Mouse (Mus musculus): Measurements from ENCODE around the gene Auts2. TPM values are rescaled to one million over a fixed set of nuclear protein-coding genes. Genes with fewer than 3 reads are reported as not detected.
A peak's percentile ranks its signal among the peaks of the same experiment; 100 is the strongest.

Gene Auts2
- polyA plus RNA-seq, 1 experiment: 9.2 TPM

DNA sequence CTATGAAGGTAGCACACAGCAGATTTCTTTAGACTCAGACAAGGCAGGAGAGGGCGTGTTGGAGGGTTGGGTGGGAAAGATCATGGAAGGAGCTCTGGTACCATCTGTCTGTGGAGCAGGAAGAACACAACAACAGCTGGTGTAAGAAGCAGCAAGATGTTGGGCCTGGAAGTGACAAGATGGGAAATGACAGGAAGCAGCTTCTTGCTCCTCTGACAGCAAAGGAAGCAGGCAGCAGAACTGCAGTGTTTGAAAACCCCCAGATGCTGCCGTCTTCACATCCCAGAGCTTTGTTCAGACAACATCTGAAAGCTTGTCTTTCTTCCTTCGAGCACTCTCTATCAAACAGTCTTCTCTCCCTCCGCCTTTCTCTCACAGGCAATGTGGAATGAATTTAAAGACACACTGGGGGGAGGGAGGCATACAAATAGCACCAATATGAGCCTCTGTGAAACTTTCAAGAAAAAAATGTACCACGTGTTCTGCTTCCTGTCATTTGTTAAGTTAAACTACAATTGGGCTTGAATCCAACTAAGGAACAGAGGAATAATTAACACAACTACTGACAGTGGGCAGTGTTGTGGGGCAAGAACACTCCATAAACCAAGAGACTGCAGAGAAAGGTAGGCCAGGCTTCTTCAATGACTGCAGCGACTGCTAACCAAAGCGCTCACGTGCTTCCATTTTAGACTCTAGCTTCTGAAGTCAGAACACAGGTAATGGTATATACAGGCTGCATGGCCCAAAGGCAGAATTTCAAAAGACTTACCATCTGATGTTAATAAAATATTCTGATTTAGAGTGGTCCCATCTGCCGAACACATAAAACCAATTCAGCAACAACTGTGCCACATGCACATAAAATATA, 381.6 kb downstream of the Auts2 start:
- H3K4me3 ChIP-seq (ENCODE audit: insufficient read depth, low read depth, low read length): no peak overlapping the region
- peak; percentile 72 for DNase-seq
- no peaks in the 10 kb centered on the region for H3K36me3 ChIP-seq (ENCODE audit: control insufficient read depth, insufficient read depth, low read length)
- no peaks in the 10 kb centered on the region for H3K27me3 ChIP-seq (replicated peaks; ENCODE audit: control insufficient read depth, insufficient read depth, low read length)
- peaks cover 4% of the 10 kb centered on the region; the same call in 1 of the 2 replicates for H3K4me1 ChIP-seq (ENCODE audit: control insufficient read depth, insufficient read depth, low read length)
- TF ChIP-seq POLR2A (IDR thresholded peaks at IDR 0.05; ENCODE audit: low read depth, low read length) (no peak), CTCF (conservative IDR thresholded peaks at IDR 0.05; ENCODE audit: insufficient read depth, insufficient read length, low read depth, low read length) (no peak)
- WGBS: 39% methylated on average over 9 of the region's 9 CpGs
- no peak overlapping the region for H3K27ac ChIP-seq (ENCODE audit: insufficient read depth, low read depth, low read length)

DNA sequence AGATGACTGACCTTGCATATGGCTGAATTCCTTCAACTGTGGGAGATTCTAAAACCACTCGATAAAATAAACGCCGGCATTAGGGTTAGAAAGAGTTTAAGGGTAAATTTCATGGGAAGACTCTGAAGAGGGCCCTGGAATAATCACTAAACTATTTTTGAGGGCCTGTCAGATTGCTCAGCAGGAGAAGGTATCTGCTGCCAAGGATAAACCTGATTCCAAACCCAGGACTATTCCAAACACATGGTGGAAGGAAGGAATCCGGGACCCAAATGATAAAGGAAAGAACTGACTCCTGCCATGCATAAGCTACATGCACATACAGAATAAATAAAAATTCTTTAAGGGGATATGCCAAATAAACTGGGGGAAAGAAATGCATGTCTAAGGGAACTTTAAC, 399.0 kb downstream of the Auts2 start:
- no peak for TF ChIP-seq POLR2A (IDR thresholded peaks at IDR 0.05; ENCODE audit: low read depth, low read length)
- no peak for TF ChIP-seq CTCF (conservative IDR thresholded peaks at IDR 0.05; ENCODE audit: insufficient read depth, insufficient read length, low read depth, low read length)
- Histone ChIP-seq H3K4me3 (ENCODE audit: insufficient read depth, low read depth, low read length) (no peak overlapping the region), H3K27ac (ENCODE audit: insufficient read depth, low read depth, low read length) (no peak overlapping the region), H3K4me1 (ENCODE audit: control insufficient read depth, insufficient read depth, low read length) (no peaks in the 10 kb centered on the region), H3K36me3 (ENCODE audit: control insufficient read depth, insufficient read depth, low read length) (no peaks in the 10 kb centered on the region), H3K27me3 (replicated peaks; ENCODE audit: control insufficient read depth, insufficient read depth, low read length) (no peaks in the 10 kb centered on the region; the same call in 1 of the 2 replicates)
- WGBS: 94% methylated on average over 4 of the region's 4 CpGs
- DNase-seq: no peak

DNA sequence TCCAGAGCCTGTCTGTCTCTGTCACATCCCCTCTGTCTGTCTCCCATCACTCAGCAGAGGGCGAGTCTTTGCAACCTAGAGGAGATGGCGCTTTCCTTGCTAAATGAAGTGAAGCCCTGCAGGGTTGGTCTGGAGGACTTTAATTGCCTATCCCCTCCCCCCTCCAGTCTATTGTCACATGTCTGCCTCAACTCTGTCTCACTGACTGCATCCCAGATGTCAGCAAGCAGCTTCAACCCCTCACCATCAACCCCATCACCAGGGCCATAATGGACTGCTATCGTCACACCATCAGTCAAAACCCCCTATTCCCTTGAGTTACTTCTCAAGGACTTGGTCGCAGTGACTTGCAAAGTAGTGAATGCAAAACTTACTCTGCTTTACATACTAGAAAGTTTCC, 402.3 kb downstream of the Auts2 start:
- no peaks in the 10 kb centered on the region; the same call in 1 of the 2 replicates for H3K27me3 ChIP-seq (replicated peaks; ENCODE audit: control insufficient read depth, insufficient read depth, low read length)
- H3K4me1 ChIP-seq (ENCODE audit: control insufficient read depth, insufficient read depth, low read length): no peaks in the 10 kb centered on the region
- H3K36me3 ChIP-seq (ENCODE audit: control insufficient read depth, insufficient read depth, low read length): no peaks in the 10 kb centered on the region
- no peak overlapping the region for H3K27ac ChIP-seq (ENCODE audit: insufficient read depth, low read depth, low read length)
- no peak for TF ChIP-seq CTCF (conservative IDR thresholded peaks at IDR 0.05; ENCODE audit: insufficient read depth, insufficient read length, low read depth, low read length)
- H3K4me3 ChIP-seq (ENCODE audit: insufficient read depth, low read depth, low read length): no peak overlapping the region
- 90% methylated on average over 4 of the region's 4 CpGs for WGBS
- no peak for DNase-seq

DNA sequence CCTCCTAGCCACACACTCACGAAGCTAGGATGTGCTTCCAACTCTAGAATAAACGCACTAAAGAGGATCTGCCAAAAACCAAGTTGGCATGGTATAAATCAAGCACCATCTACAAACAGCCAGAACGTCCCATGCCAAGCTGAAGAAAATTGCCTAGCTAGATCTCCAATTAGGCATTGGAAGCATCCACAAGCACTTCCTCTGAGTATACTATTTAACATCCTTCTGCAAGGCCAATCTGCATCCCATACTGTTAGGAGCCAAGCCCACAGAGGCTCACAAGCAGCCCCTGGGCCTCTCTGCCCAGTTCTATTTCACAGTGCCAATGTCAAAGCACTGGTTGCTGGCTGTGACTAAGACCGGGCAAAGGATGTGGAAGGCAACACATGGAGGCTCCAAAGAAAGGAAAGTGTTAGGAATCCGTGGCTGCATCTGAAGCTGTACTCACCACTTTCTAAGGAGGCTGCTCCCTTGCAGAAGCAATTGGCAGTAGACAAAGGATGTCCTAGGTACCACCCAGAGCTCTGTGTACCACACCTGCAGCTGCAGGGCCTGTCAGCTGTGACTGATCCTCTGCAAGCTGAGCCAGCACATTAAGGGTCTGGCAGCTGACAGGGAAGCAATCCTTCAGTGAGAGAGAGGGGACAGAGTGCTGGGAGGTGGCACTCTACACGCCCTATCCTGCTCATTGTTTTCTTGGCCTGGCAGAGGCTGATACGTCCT, 407.0 kb downstream of the Auts2 start:
- 62% methylated on average over 7 of the region's 7 CpGs for WGBS
- H3K4me3 ChIP-seq (ENCODE audit: insufficient read depth, low read depth, low read length): no peak overlapping the region
- no peak overlapping the region for H3K27ac ChIP-seq (ENCODE audit: insufficient read depth, low read depth, low read length)
- no peaks in the 10 kb centered on the region for H3K4me1 ChIP-seq (ENCODE audit: control insufficient read depth, insufficient read depth, low read length)
- TF ChIP-seq POLR2A (IDR thresholded peaks at IDR 0.05; ENCODE audit: low read depth, low read length) (no peak), CTCF (conservative IDR thresholded peaks at IDR 0.05; ENCODE audit: insufficient read depth, insufficient read length, low read depth, low read length) (no peak)
- H3K36me3 ChIP-seq (ENCODE audit: control insufficient read depth, insufficient read depth, low read length): no peaks in the 10 kb centered on the region
- H3K27me3 ChIP-seq (replicated peaks; ENCODE audit: control insufficient read depth, insufficient read depth, low read length): no peaks in the 10 kb centered on the region
- DNase-seq: no peak

DNA sequence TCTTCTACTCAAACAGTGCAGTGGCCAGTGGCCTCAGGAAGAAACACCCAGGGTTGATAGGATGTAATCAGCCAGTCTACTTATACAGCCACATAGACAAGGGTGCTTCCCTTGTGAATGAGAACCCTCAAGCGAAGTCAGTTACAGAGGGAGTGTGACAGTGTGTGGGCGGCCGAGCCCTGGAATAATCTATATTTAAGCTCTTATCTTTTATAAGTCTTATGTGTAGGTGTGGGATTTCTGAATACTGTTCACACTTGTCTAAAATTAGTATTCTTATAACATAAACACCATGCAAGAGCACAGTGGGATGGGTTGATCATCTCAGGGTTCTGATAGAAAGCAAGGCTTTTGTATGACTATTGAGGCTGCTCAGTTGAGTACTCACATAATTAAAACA, 411.2 kb downstream of the Auts2 start:
- TF ChIP-seq CTCF (conservative IDR thresholded peaks at IDR 0.05; ENCODE audit: insufficient read depth, insufficient read length, low read depth, low read length) (no peak), POLR2A (IDR thresholded peaks at IDR 0.05; ENCODE audit: low read depth, low read length) (no peak)
- WGBS: 99% methylated on average over 3 of the region's 3 CpGs
- no peaks in the 10 kb centered on the region for H3K4me1 ChIP-seq (ENCODE audit: control insufficient read depth, insufficient read depth, low read length)
- H3K4me3 ChIP-seq (ENCODE audit: insufficient read depth, low read depth, low read length): no peak overlapping the region
- no peak for DNase-seq
- H3K36me3 ChIP-seq (ENCODE audit: control insufficient read depth, insufficient read depth, low read length): no peaks in the 10 kb centered on the region
- no peaks in the 10 kb centered on the region for H3K27me3 ChIP-seq (replicated peaks; ENCODE audit: control insufficient read depth, insufficient read depth, low read length)
- H3K27ac ChIP-seq (ENCODE audit: insufficient read depth, low read depth, low read length): no peak overlapping the region

DNA sequence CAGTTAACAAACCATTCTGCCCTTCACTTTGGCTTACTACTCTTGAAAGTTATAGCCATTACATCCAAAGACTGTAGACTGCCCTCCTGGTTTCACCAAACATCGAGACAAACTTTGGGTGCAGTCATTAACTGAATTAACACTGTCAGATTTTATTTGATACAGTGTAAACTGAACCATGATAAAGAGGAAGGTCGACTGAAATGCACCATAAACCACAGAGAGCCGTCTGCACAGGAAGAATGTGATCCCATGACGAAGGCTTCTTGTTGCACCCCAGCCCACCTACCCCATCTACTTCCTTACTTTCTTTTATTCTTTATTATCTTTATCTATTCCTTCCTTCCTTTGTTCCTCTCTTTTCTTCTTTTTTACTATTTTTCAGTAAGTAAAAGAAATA, 412.6 kb downstream of the Auts2 start:
- Histone ChIP-seq H3K27ac (ENCODE audit: insufficient read depth, low read depth, low read length) (no peak overlapping the region), H3K36me3 (ENCODE audit: control insufficient read depth, insufficient read depth, low read length) (no peaks in the 10 kb centered on the region), H3K4me3 (ENCODE audit: insufficient read depth, low read depth, low read length) (no peak overlapping the region), H3K27me3 (replicated peaks; ENCODE audit: control insufficient read depth, insufficient read depth, low read length) (no peaks in the 10 kb centered on the region), H3K4me1 (ENCODE audit: control insufficient read depth, insufficient read depth, low read length) (no peaks in the 10 kb centered on the region)
- WGBS: 32% methylated on average over 4 of the region's 4 CpGs
- no peak for DNase-seq
- TF ChIP-seq CTCF (conservative IDR thresholded peaks at IDR 0.05; ENCODE audit: insufficient read depth, insufficient read length, low read depth, low read length): no peak
- no peak for TF ChIP-seq POLR2A (IDR thresholded peaks at IDR 0.05; ENCODE audit: low read depth, low read length)

DNA sequence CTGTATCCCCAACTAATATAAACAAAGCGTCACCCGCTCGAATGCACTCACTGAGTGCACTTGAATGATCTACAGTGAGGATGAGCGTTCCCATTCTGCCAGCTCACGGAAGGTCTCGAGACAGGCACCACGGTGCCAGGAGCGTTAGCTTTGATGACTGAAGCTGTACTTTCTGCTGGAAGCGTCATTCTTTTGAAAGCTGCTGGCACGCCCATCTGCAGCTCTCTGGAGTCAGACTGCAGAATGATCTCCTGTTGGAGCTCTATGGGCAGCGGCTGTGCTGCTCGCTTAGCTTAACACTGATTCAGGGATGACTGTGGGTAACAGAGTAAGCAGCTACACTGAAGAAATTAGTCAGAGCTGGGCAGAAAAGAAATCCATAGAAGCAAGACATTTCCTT, 416.5 kb downstream of the Auts2 start:
- TF ChIP-seq CTCF (conservative IDR thresholded peaks at IDR 0.05; ENCODE audit: insufficient read depth, insufficient read length, low read depth, low read length) (no peak), POLR2A (IDR thresholded peaks at IDR 0.05; ENCODE audit: low read depth, low read length) (no peak)
- no peak overlapping the region for H3K4me3 ChIP-seq (ENCODE audit: insufficient read depth, low read depth, low read length)
- no peak for DNase-seq
- 64% methylated on average over 12 of the region's 12 CpGs for WGBS
- no peaks in the 10 kb centered on the region for H3K27me3 ChIP-seq (replicated peaks; ENCODE audit: control insufficient read depth, insufficient read depth, low read length)
- no peaks in the 10 kb centered on the region for H3K36me3 ChIP-seq (ENCODE audit: control insufficient read depth, insufficient read depth, low read length)
- H3K4me1 ChIP-seq (ENCODE audit: control insufficient read depth, insufficient read depth, low read length): no peaks in the 10 kb centered on the region
- H3K27ac ChIP-seq (ENCODE audit: insufficient read depth, low read depth, low read length): no peak overlapping the region

All from kidney, adult 2 months (tissue).